Mouse (Mus musculus) lung, adult 2 months (tissue): ENCODE results near the gene Psme4.

Source experiments
- CTCF ChIP-seq: fragments of 200-500 bp; IDR thresholded peaks from 2 replicates; pipeline ENCODE4 v1.5.1; 2011; ENCODE audit warnings: mild to moderate bottlenecking, low read length, control low read depth; ENCODE audit not compliant: insufficient read depth
- POLR2A ChIP-seq: fragments of 200-500 bp; IDR thresholded peaks from 2 replicates; pipeline ENCODE4 v1.6.1; 2011; ENCODE audit warnings: low read depth, mild to moderate bottlenecking, control low read depth, low read length, borderline replicate concordance; ENCODE audit errors: extremely low read depth

DNA sequence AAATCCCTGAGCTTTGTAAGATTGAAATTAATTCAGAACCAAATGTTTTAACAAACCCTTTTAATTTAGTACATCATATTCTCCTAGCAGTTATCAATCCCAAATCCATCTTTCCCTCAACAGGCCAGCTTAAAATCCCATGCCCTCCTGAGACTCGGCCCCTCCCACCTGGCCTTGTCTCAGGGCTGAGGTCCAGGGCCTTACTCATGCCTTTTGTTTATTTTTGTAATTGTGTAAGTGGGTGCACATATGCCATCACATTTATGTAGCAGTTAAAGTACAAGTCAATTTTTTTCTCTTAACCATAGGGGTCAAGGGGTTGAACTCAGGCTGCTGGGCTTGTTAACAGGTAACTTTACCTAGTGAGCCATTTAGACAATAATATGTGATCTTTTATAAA lies 72.8 kb downstream of the Psme4 start:
- TF ChIP-seq POLR2A (no peak), CTCF (no peak)
